Mouse (Mus musculus) stomach, embryonic 16.5 days (tissue): ENCODE results near the gene Rac1. TPM values are rescaled to one million over a fixed set of nuclear protein-coding genes. Genes with fewer than 3 reads are reported as not detected.

ENCODE experiments used
- ATAC-seq: fragments of 200-750 bp; cut with Nextera tagmentation; 2 replicates; pipeline ENCODE4 v1.8.0; 2017; ENCODE audit warnings: moderate number of reproducible peaks, moderate TSS enrichment; ENCODE audit not compliant: insufficient read depth, low FRiP score
- H3K27ac ChIP-seq: fragments of 300-500 bp; sonication (generic); 2 replicates; pipeline ENCODE4 v1.5.1; 2014; ENCODE audit warnings: low read length
- H3K27me3 ChIP-seq: fragments of 300-500 bp; sonication (generic); 2 replicates; pipeline ENCODE4 v1.6.1; 2014; ENCODE audit warnings: low read length, control low read depth, mixed read lengths; ENCODE audit not compliant: control insufficient read depth, insufficient read depth
- H3K36me3 ChIP-seq: fragments of 300-500 bp; sonication (generic); 2 replicates; pipeline ENCODE4 v1.6.1; 2014; ENCODE audit warnings: low read length; ENCODE audit not compliant: control insufficient read depth, insufficient read depth
- H3K4me1 ChIP-seq: fragments of 300-500 bp; sonication (generic); 2 replicates; pipeline ENCODE4 v1.6.1; 2014; ENCODE audit warnings: low read length, control low read depth, mixed read lengths; ENCODE audit not compliant: control insufficient read depth, insufficient read depth
- H3K4me2 ChIP-seq: fragments of 300-500 bp; sonication (generic); 2 replicates; pipeline ENCODE4 v1.6.1; 2014; ENCODE audit warnings: low read depth, low read length, mixed read lengths
- H3K4me3 ChIP-seq: fragments of 300-500 bp; sonication (generic); replicated peaks from 2 replicates; pipeline ENCODE4 v1.5.1; 2014; ENCODE audit warnings: mild to moderate bottlenecking, low read length
- H3K9ac ChIP-seq: fragments of 300-500 bp; sonication (generic); 2 replicates; pipeline ENCODE4 v1.6.1; 2014; ENCODE audit warnings: low read length
- H3K9me3 ChIP-seq: fragments of 300-500 bp; sonication (generic); replicated peaks from 2 replicates; pipeline ENCODE4 v1.6.1; 2016; ENCODE audit warnings: low read length, control low read depth; ENCODE audit not compliant: control insufficient read depth
- WGBS: fragments of 180-500 bp; shearing (Covaris S2); extraction: QIAGEN DNeasy Blood & Tissue Kit; methylation state at CpG from one replicate; pipeline ENCODE4 v1.1.7; 2014; 5-methylcytosine and 5-hydroxymethylcytosine counted together
- polyA plus RNA-seq: library from polyadenylated mRNA; unstranded; fragments of >200 nt; fragmentation: Nextera tagmentation; extraction: Ambion mirVana; gene quantifications from 2 replicates; pipeline ENCODE4 v1.2.1, GENCODE M21; 2015

Gene Rac1
- polyA plus RNA-seq, 1 experiment from 2014 or later: 223 TPM

DNA sequence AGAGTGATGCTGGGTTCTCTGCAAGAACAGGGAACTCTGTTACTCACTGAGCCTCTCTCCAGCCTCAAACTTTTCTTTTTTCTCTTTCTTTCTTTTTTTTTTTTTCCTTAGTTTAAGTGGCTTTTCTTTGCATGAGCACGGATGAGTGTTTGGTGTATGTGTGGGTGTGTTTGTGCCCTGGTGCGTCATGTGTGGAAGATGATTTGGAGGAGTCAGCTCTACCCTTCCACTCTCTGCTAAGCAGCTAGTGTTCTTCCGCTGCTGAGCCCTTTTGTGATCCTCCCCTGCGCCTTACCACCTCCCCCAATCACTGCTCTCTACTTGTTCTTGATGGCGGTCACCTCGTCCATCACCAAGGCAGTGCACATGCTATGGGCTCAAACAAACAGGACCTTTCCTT is 32.1 kb downstream of the Rac1 start:
- Histone ChIP-seq H3K27me3 (no peaks in the 10 kb centered on the region), H3K4me3 (no peak overlapping the region), H3K4me1 (no peaks in the 10 kb centered on the region), H3K9ac (no peak overlapping the region), H3K27ac (no peak overlapping the region), H3K36me3 (no peaks in the 10 kb centered on the region), H3K4me2 (no peak overlapping the region), H3K9me3 (no peaks in the 10 kb centered on the region)
- 92% methylated on average over 6 of the region's 6 CpGs for WGBS
- no peak for ATAC-seq

DNA sequence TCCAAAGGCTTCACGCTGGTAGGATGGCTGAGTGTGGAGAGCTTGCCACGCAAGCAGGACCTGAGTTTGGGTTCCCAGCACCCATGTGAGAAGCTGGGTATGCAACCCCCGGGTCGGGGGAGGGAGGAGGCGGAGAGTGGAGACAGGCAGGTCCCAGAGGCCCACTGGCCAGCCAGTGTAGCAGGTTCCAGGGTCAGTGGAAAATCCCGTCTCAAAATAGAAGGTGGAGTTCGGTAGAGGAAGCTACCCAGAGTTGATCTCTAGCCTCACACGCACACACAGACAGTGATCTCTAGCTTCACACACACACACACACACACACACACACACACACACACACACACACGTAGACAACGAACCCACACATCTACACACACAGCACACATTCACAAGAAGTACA is 34.7 kb downstream of the Rac1 start:
- Histone ChIP-seq H3K4me1 (no peaks in the 10 kb centered on the region), H3K4me3 (no peak overlapping the region), H3K27me3 (no peaks in the 10 kb centered on the region), H3K4me2 (no peak overlapping the region), H3K36me3 (no peaks in the 10 kb centered on the region), H3K27ac (no peak overlapping the region), H3K9ac (no peak overlapping the region), H3K9me3 (no peaks in the 10 kb centered on the region)
- whole genome bisulfite sequencing: 88% methylated on average over 10 of the region's 10 CpGs
- ATAC-seq: no peak

DNA sequence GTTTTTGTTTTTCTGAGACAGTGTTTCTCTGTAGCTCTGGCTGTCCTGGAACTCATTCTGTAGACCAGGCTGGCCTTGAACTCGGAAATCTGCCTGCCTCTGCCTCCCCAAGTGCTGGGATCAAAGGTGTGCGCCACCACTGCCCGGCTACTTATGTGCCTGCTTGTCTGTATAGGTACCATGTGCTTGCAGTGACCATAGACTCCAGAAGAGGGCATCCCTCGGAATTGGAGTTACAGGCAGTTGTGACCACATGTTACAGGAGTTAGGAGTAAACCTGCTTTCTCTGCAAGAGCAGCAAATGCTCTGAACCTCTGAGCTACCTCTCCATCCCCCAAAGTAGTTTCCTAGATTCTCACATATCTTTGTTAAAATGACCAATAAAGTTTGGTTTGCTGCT is 36.1 kb downstream of the Rac1 start:
- Histone ChIP-seq H3K9me3 (no peaks in the 10 kb centered on the region), H3K4me2 (no peak overlapping the region), H3K4me3 (no peak overlapping the region), H3K36me3 (no peaks in the 10 kb centered on the region), H3K9ac (no peak overlapping the region), H3K27me3 (no peaks in the 10 kb centered on the region), H3K4me1 (no peaks in the 10 kb centered on the region), H3K27ac (no peak overlapping the region)
- no peak for ATAC-seq
- WGBS: 86% methylated on average over 4 of the region's 4 CpGs

DNA sequence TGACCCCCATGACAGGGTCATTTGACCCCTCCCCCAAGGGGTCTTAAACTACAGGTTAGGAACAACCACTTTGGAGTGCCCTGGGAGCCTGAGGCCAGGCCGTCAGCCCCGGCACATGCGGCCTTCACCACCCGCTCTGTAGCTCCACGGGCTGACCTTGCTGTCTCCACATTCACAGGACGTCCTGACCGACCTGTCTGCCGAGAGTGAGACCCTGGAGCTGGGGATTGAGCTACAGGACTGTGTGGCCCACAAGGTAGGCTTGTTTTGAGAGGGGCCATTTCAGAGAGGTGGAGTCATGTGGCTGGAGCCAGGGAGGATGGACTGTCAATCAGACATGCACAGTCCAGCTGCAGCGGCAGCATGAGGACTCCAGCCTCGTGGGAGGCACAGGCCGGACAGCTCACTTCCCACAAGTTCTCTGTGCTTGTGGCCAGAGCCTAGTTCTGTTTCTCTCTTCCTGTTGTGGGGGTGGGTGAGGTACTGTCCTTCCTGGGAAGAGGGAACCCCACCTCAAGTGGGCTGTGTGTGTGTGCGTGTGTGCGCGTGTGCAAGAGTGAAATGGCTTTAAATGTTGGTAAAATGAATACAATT is 38.0 kb downstream of the Rac1 start:
- Histone ChIP-seq H3K9me3 (no peaks in the 10 kb centered on the region), H3K4me2 (no peak overlapping the region), H3K4me3 (no peak overlapping the region), H3K27ac (no peak overlapping the region), H3K9ac (no peak overlapping the region), H3K36me3 (no peaks in the 10 kb centered on the region), H3K27me3 (no peaks in the 10 kb centered on the region), H3K4me1 (no peaks in the 10 kb centered on the region)
- WGBS: 84% methylated on average over 14 of the region's 14 CpGs
- ATAC-seq: no peak

DNA sequence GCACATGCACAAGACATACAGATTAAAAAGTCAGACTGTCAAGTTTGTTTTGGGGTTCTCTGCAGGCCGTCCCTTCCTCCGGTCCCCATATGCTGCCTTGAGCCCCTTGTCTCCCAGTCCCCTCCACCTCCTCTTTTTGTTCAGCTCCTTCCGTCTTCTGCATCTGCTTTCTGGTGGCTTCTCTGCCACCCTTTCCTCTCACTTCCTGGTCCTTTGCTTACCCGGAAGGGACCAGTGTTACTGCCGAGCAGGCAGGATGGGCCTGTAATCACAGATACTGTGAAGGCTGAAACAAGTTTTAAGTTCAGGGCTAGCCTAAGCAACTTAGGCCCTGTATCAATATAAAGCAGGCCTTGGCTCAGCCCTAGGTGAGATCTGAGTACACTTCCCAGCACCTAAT is 39.8 kb downstream of the Rac1 start:
- H3K27me3 ChIP-seq: no peaks in the 10 kb centered on the region
- no peaks in the 10 kb centered on the region for H3K36me3 ChIP-seq
- H3K9me3 ChIP-seq: no peaks in the 10 kb centered on the region
- 85% methylated on average over 5 of the region's 5 CpGs for WGBS
- no peak overlapping the region for H3K4me2 ChIP-seq
- H3K27ac ChIP-seq: no peak overlapping the region
- H3K4me1 ChIP-seq: no peaks in the 10 kb centered on the region
- no peak overlapping the region for H3K4me3 ChIP-seq
- ATAC-seq: no peak
- H3K9ac ChIP-seq: no peak overlapping the region

DNA sequence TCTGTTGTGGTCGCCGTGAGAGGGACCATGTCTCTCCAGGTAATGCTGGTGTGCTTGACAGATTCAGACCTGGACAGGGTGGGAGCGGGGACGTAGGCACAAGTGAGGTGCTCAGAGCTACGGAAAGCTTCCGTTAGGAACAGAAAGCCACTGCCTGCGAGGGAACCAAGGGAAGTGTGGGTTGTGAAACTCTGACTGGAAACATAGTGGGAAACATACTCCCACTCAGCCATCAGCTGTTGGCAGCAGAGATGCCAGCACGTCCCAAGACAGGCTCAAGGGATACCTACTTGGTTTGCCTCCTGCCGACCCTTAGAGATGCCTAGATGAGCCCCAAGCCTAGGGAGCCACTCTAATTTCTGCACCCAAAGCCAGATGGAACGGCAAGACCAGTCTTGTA is 40.6 kb downstream of the Rac1 start:
- no peak overlapping the region for H3K27ac ChIP-seq
- WGBS: 89% methylated on average over 10 of the region's 10 CpGs

DNA sequence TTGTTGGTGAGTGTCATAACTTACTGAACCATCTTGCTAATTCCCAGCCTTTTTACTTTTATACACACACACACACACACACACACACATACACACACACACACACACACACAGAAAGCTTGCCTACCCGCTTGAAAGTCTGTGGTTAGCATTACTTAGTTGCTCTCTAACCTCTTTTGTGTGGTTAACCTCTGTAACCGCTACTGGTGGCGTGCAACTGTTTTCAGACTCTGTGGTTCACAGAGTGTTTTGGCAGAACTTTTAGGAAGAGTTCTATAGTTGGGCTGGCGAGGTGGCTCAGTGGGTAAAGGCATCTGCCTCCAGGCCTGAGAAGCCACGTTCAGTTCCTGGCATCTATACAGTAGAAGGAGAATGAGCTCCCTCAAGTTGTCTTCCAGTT is 42.9 kb downstream of the Rac1 start:
- Histone ChIP-seq H3K36me3 (0 out of 2 replicates have a peak, but pooled peaks cover 4% of the 10 kb centered on the region), H3K27me3 (no peaks in the 10 kb centered on the region), H3K9me3 (no peaks in the 10 kb centered on the region), H3K4me3 (no peak overlapping the region), H3K4me2 (no peak overlapping the region), H3K9ac (no peak overlapping the region), H3K4me1 (no peaks in the 10 kb centered on the region), H3K27ac (no peak overlapping the region)
- 85% methylated on average over 5 of the region's 5 CpGs for WGBS
- no peak for ATAC-seq

More for the DNA sequence above, 40.6 kb downstream of the Rac1 start:
- H3K9ac ChIP-seq: no peak overlapping the region
- no peak for ATAC-seq
- no peak overlapping the region for H3K4me3 ChIP-seq
- no peaks in the 10 kb centered on the region for H3K4me1 ChIP-seq
- H3K36me3 ChIP-seq: 0 out of 2 replicates have a peak, but pooled peaks cover under 1% of the 10 kb centered on the region
- no peaks in the 10 kb centered on the region for H3K27me3 ChIP-seq
- H3K4me2 ChIP-seq: no peak overlapping the region
- H3K9me3 ChIP-seq: no peaks in the 10 kb centered on the region

DNA sequence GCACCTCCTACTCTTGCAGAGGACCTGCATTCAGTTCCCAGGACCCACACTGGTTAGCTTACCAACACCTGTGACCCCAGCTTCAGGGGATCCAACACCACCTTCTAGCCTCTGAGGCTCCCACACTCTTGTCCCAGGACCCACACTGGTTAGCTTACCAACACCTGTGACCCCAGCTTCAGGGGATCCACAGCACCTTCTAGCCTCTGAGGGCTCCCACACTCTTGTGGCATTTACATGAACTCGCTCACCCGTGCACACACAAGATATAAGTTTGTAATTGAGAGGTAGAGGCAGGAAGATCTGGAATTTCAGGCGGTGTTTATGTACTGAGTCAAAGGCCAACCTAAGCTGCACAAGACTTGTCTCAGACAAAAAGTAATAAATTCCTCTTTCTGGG is 49.9 kb downstream of the Rac1 start:
- Histone ChIP-seq H3K4me2 (no peak overlapping the region), H3K4me1 (no peaks in the 10 kb centered on the region), H3K9ac (no peak overlapping the region), H3K27ac (no peak overlapping the region), H3K4me3 (no peak overlapping the region), H3K27me3 (no peaks in the 10 kb centered on the region), H3K9me3 (no peaks in the 10 kb centered on the region), H3K36me3 (peaks cover 4% of the 10 kb centered on the region; the same call in 1 of the 2 replicates)
- WGBS: 96% methylated on average over 3 of the region's 3 CpGs
- no peak for ATAC-seq

DNA sequence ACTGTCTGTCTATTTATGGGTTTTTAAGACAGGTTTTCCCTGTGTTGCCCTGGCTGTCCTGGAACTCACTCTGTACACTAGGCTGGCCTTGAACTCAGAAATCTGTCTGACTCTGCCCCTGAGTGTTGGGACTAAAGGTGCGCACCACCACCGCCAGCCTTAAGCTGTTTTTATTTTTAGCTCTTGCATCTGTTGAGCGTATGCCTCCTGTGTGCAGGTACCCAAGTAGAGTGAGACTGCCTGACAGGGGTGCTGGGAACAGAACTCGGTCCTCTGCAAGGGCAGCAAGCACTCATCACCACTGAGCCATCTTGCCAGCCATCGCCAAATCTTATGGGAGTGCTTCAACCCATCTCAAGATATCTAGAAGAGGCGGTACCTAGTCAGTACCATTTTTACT is 51.8 kb downstream of the Rac1 start:
- Histone ChIP-seq H3K27me3 (no peaks in the 10 kb centered on the region), H3K27ac (no peak overlapping the region), H3K9ac (no peak overlapping the region), H3K4me2 (no peak overlapping the region), H3K9me3 (no peaks in the 10 kb centered on the region), H3K4me3 (no peak overlapping the region), H3K36me3 (no peaks in the 10 kb centered on the region; the same call in 1 of the 2 replicates), H3K4me1 (no peaks in the 10 kb centered on the region)
- ATAC-seq: no peak
- 98% methylated on average over 6 of the region's 6 CpGs for WGBS
